Mouse (Mus musculus) neural tube, embryonic 12.5 days (tissue): ENCODE measurements at regions not wholly inside any gene's neighbourhood (a gene's known extent, or its start where the extent isn't known, plus 50 kb on each side); places are given as distances from the start of the nearest gene placed in this dataset.

Experiments used
- ATAC-seq: fragments of 200-750 bp; cut with Nextera tagmentation; 2 replicates; pipeline ENCODE4 v1.8.0; 2017; ENCODE audit warnings: low read depth, mild to moderate bottlenecking, moderate TSS enrichment, moderate library complexity; ENCODE audit not compliant: low FRiP score
- H3K27ac ChIP-seq: fragments of 300-500 bp; sonication (generic); 2 replicates; pipeline ENCODE4 v1.5.1; 2016
- H3K27me3 ChIP-seq: fragments of 300-500 bp; sonication (generic); replicated peaks from 2 replicates; pipeline ENCODE4 v1.6.1; 2016; ENCODE audit warnings: mild to moderate bottlenecking
- H3K36me3 ChIP-seq: fragments of 300-500 bp; sonication (generic); 2 replicates; pipeline ENCODE4 v1.6.1; 2016; ENCODE audit warnings: mild to moderate bottlenecking
- H3K4me1 ChIP-seq: fragments of 300-500 bp; sonication (generic); 2 replicates; pipeline ENCODE4 v1.6.1; 2016
- H3K4me2 ChIP-seq: fragments of 300-500 bp; sonication (generic); replicated peaks from 2 replicates; pipeline ENCODE4 v1.6.1; 2016; ENCODE audit warnings: mild to moderate bottlenecking
- H3K4me3 ChIP-seq: fragments of 300-500 bp; sonication (generic); 2 replicates; pipeline ENCODE4 v1.5.1; 2016
- H3K9ac ChIP-seq: fragments of 300-500 bp; sonication (generic); 2 replicates; pipeline ENCODE4 v1.6.1; 2016; ENCODE audit warnings: mild to moderate bottlenecking
- H3K9me3 ChIP-seq: fragments of 300-500 bp; sonication (generic); 2 replicates; pipeline ENCODE4 v1.6.1; 2016; ENCODE audit warnings: mild to moderate bottlenecking
- WGBS: fragments of 180-500 bp; shearing (Covaris S2); methylation state at CpG from one replicate; pipeline ENCODE4 v1.1.7; 2016; 5-methylcytosine and 5-hydroxymethylcytosine counted together

- Histone ChIP-seq H3K4me3 (no peak overlapping the region), H3K4me2 (no peak overlapping the region), H3K36me3 (no peaks in the 10 kb centered on the region), H3K9ac (no peak overlapping the region), H3K4me1 (no peaks in the 10 kb centered on the region), H3K9me3 (no peaks in the 10 kb centered on the region), H3K27ac (no peak overlapping the region), H3K27me3 (no peaks in the 10 kb centered on the region)
- no peak for ATAC-seq
- WGBS: 91% methylated on average over 2 of the region's 2 CpGs
Measured at GRCm38 (mm10) chr14:73997796-73998195, 336.8 kb downstream of the Gm21750 start.

GRCm38 (mm10) chr14:73999409-73999909, 338.4 kb downstream of the Gm21750 start:
- Histone ChIP-seq H3K4me3 (no peak overlapping the region), H3K9ac (no peak overlapping the region), H3K36me3 (no peaks in the 10 kb centered on the region), H3K4me2 (no peak overlapping the region), H3K27me3 (no peaks in the 10 kb centered on the region), H3K9me3 (no peaks in the 10 kb centered on the region), H3K27ac (no peak overlapping the region), H3K4me1 (no peaks in the 10 kb centered on the region)
- 47% methylated on average over 2 of the region's 2 CpGs for WGBS
- no peak for ATAC-seq

GRCm38 (mm10) chr14:74006911-74007310, 345.9 kb downstream of the Gm21750 start:
- no peak overlapping the region for H3K4me2 ChIP-seq
- H3K27me3 ChIP-seq: no peaks in the 10 kb centered on the region
- no peak overlapping the region for H3K4me3 ChIP-seq
- WGBS: 91% methylated on average over 4 of the region's 4 CpGs
- H3K4me1 ChIP-seq: no peaks in the 10 kb centered on the region
- H3K36me3 ChIP-seq: no peaks in the 10 kb centered on the region
- no peaks in the 10 kb centered on the region for H3K9me3 ChIP-seq
- no peak overlapping the region for H3K27ac ChIP-seq
- ATAC-seq: no peak
- H3K9ac ChIP-seq: no peak overlapping the region

- ATAC-seq: no peak
- 83% methylated on average over 1 of the region's 1 CpGs for WGBS
Measured at GRCm38 (mm10) chr14:74011555-74011954, 350.5 kb downstream of the Gm21750 start.

GRCm38 (mm10) chr14:74019421-74019820, 358.4 kb downstream of the Gm21750 start:
- Histone ChIP-seq H3K27me3 (no peaks in the 10 kb centered on the region), H3K4me1 (no peaks in the 10 kb centered on the region), H3K27ac (no peak overlapping the region), H3K9ac (no peak overlapping the region), H3K4me2 (no peak overlapping the region), H3K9me3 (no peaks in the 10 kb centered on the region), H3K36me3 (no peaks in the 10 kb centered on the region), H3K4me3 (no peak overlapping the region)
- 79% methylated on average over 2 of the region's 2 CpGs for WGBS
- no peak for ATAC-seq

More at GRCm38 (mm10) chr14:74011555-74011954, 350.5 kb downstream of the Gm21750 start:
- Histone ChIP-seq H3K4me1 (no peaks in the 10 kb centered on the region), H3K9ac (no peak overlapping the region), H3K36me3 (no peaks in the 10 kb centered on the region), H3K27ac (no peak overlapping the region), H3K4me2 (no peak overlapping the region), H3K9me3 (no peaks in the 10 kb centered on the region), H3K4me3 (no peak overlapping the region), H3K27me3 (no peaks in the 10 kb centered on the region)

- Histone ChIP-seq H3K9ac (no peak overlapping the region), H3K36me3 (no peaks in the 10 kb centered on the region), H3K4me2 (no peak overlapping the region), H3K4me3 (no peak overlapping the region), H3K4me1 (no peaks in the 10 kb centered on the region), H3K9me3 (no peaks in the 10 kb centered on the region), H3K27me3 (no peaks in the 10 kb centered on the region), H3K27ac (no peak overlapping the region)
- WGBS: 18% methylated on average over 5 of the region's 5 CpGs
- peak; percentile 92 for ATAC-seq
Measured at GRCm38 (mm10) chr14:74047009-74047694, 386.1 kb downstream of the Gm21750 start.

- Histone ChIP-seq H3K36me3 (no peaks in the 10 kb centered on the region), H3K9me3 (no peaks in the 10 kb centered on the region), H3K4me2 (no peak overlapping the region), H3K4me1 (no peaks in the 10 kb centered on the region), H3K9ac (no peak overlapping the region), H3K27me3 (no peaks in the 10 kb centered on the region), H3K27ac (no peak overlapping the region), H3K4me3 (no peak overlapping the region)
- WGBS: 65% methylated on average over 6 of the region's 6 CpGs
- ATAC-seq: peak; percentile 62
Measured at GRCm38 (mm10) chr14:74047695-74048280, 386.8 kb downstream of the Gm21750 start.

- 82% methylated on average over 3 of the region's 3 CpGs for WGBS
- no peaks in the 10 kb centered on the region for H3K9me3 ChIP-seq
- H3K27ac ChIP-seq: no peak overlapping the region
- no peak overlapping the region for H3K9ac ChIP-seq
- H3K4me3 ChIP-seq: no peak overlapping the region
- H3K27me3 ChIP-seq: no peaks in the 10 kb centered on the region
- no peaks in the 10 kb centered on the region for H3K4me1 ChIP-seq
- no peaks in the 10 kb centered on the region for H3K36me3 ChIP-seq
- ATAC-seq: no peak
- no peak overlapping the region for H3K4me2 ChIP-seq
Measured at GRCm38 (mm10) chr14:74048386-74048785, 387.4 kb downstream of the Gm21750 start.

GRCm38 (mm10) chr14:74066051-74066450, 405.0 kb downstream of the Gm21750 start:
- no peaks in the 10 kb centered on the region for H3K4me1 ChIP-seq
- H3K4me2 ChIP-seq: no peak overlapping the region
- H3K9ac ChIP-seq: no peak overlapping the region
- no peak overlapping the region for H3K4me3 ChIP-seq
- no peak overlapping the region for H3K27ac ChIP-seq
- no peaks in the 10 kb centered on the region for H3K27me3 ChIP-seq
- ATAC-seq: no peak
- H3K36me3 ChIP-seq: no peaks in the 10 kb centered on the region
- no peaks in the 10 kb centered on the region for H3K9me3 ChIP-seq

GRCm38 (mm10) chr14:74093016-74093415, 432.0 kb downstream of the Gm21750 start:
- H3K4me3 ChIP-seq: no peak overlapping the region
- H3K27ac ChIP-seq: no peak overlapping the region
- ATAC-seq: no peak
- no peak overlapping the region for H3K4me2 ChIP-seq
- no peaks in the 10 kb centered on the region for H3K9me3 ChIP-seq
- H3K27me3 ChIP-seq: no peaks in the 10 kb centered on the region
- H3K9ac ChIP-seq: no peak overlapping the region
- no peaks in the 10 kb centered on the region for H3K4me1 ChIP-seq
- H3K36me3 ChIP-seq: no peaks in the 10 kb centered on the region
- WGBS: 85% methylated on average over 2 of the region's 2 CpGs

- Histone ChIP-seq H3K9me3 (no peaks in the 10 kb centered on the region), H3K27ac (no peak overlapping the region), H3K4me3 (no peak overlapping the region), H3K27me3 (no peaks in the 10 kb centered on the region), H3K9ac (no peak overlapping the region), H3K4me1 (no peaks in the 10 kb centered on the region), H3K4me2 (no peak overlapping the region), H3K36me3 (no peaks in the 10 kb centered on the region)
- 91% methylated on average over 4 of the region's 4 CpGs for WGBS
- no peak for ATAC-seq
Measured at GRCm38 (mm10) chr14:74099696-74100095, 438.7 kb downstream of the Gm21750 start.

- no peaks in the 10 kb centered on the region for H3K9me3 ChIP-seq
- H3K4me2 ChIP-seq: no peak overlapping the region
- H3K27me3 ChIP-seq: no peaks in the 10 kb centered on the region
- ATAC-seq: no peak
- H3K4me1 ChIP-seq: peaks cover 3% of the 10 kb centered on the region; the same call in 1 of the 2 replicates
- no peaks in the 10 kb centered on the region for H3K36me3 ChIP-seq
- 91% methylated on average over 2 of the region's 2 CpGs for WGBS
- H3K27ac ChIP-seq: no peak overlapping the region
- no peak overlapping the region for H3K9ac ChIP-seq
- H3K4me3 ChIP-seq: no peak overlapping the region
Measured at GRCm38 (mm10) chr14:74112603-74113002, 451.6 kb downstream of the Gm21750 start.

- no peak overlapping the region for H3K9ac ChIP-seq
- H3K27me3 ChIP-seq: no peaks in the 10 kb centered on the region
- no peaks in the 10 kb centered on the region for H3K9me3 ChIP-seq
- no peaks in the 10 kb centered on the region for H3K36me3 ChIP-seq
- peaks cover 3% of the 10 kb centered on the region; the same call in 1 of the 2 replicates for H3K4me1 ChIP-seq
- ATAC-seq: peak; percentile 75; the same call in 1 of the 2 replicates
- no peak overlapping the region for H3K4me3 ChIP-seq
- H3K4me2 ChIP-seq: no peak overlapping the region
- 64% methylated on average over 5 of the region's 5 CpGs for WGBS
- H3K27ac ChIP-seq: no peak overlapping the region
Measured at GRCm38 (mm10) chr14:74113116-74113515, 452.1 kb downstream of the Gm21750 start.
